Mouse (Mus musculus) limb, embryonic 11.5 days (tissue): ENCODE data around the gene Itga4. TPM values are rescaled to one million over a fixed set of nuclear protein-coding genes. Genes with fewer than 3 reads are reported as not detected.

ENCODE experiments used
- ATAC-seq: fragments of 200-750 bp; cut with Nextera tagmentation; 2 replicates; pipeline ENCODE4 v1.8.0; 2017; ENCODE audit warnings: low read depth; ENCODE audit not compliant: insufficient number of reproducible peaks, low FRiP score, low TSS enrichment
- DNase-seq: peaks from one replicate; pipeline ENCODE4 v3.0.0-alpha.2; 2015; ENCODE audit warnings: low spot score
- H3K27ac ChIP-seq: fragments of 300-500 bp; sonication (generic); replicated peaks from 2 replicates; pipeline ENCODE4 v1.5.1; 2014; ENCODE audit warnings: low read depth, mild to moderate bottlenecking, low read length
- H3K27me3 ChIP-seq: fragments of 300-500 bp; sonication (generic); 2 replicates; pipeline ENCODE4 v1.6.1; 2014; ENCODE audit warnings: mild to moderate bottlenecking, low read length, mixed read lengths; ENCODE audit not compliant: control insufficient read depth, insufficient read depth
- H3K36me3 ChIP-seq: fragments of 300-500 bp; sonication (generic); 2 replicates; pipeline ENCODE4 v1.6.1; 2014; ENCODE audit warnings: mild to moderate bottlenecking, low read length, moderate library complexity, mixed read lengths; ENCODE audit not compliant: control insufficient read depth, insufficient read depth
- H3K4me1 ChIP-seq: fragments of 300-500 bp; sonication (generic); 2 replicates; pipeline ENCODE4 v1.6.1; 2014; ENCODE audit warnings: low read length, mixed read lengths; ENCODE audit not compliant: control insufficient read depth, insufficient read depth
- H3K4me2 ChIP-seq: fragments of 300-500 bp; sonication (generic); 2 replicates; pipeline ENCODE4 v1.6.1; 2014; ENCODE audit warnings: low read depth, mild to moderate bottlenecking, moderate library complexity; ENCODE audit not compliant: severe bottlenecking
- H3K4me3 ChIP-seq: fragments of 300-500 bp; sonication (generic); 2 replicates; pipeline ENCODE4 v1.5.1; 2014; ENCODE audit warnings: low read depth, low read length
- H3K9ac ChIP-seq: fragments of 300-500 bp; sonication (generic); 2 replicates; pipeline ENCODE4 v1.6.1; 2014; ENCODE audit warnings: mild to moderate bottlenecking, low read length
- H3K9me3 ChIP-seq: fragments of 300-500 bp; sonication (generic); 2 replicates; pipeline ENCODE4 v1.6.1; 2016; ENCODE audit warnings: low read length; ENCODE audit not compliant: control insufficient read depth
- WGBS: fragments of 180-500 bp; shearing (Covaris S2); extraction: QIAGEN DNeasy Blood & Tissue Kit; methylation state at CpG from one replicate; pipeline ENCODE4 v1.1.7; 2014; 5-methylcytosine and 5-hydroxymethylcytosine counted together
- polyA plus RNA-seq: library from polyadenylated mRNA; unstranded; fragments of >200 nt; fragmentation: Nextera tagmentation; extraction: Ambion mirVana; gene quantifications from 2 replicates; pipeline ENCODE4 v1.2.1, GENCODE M21; 2014

The Itga4 gene
- polyA plus RNA-seq, 1 experiment from 2014 or later = 7.8 TPM

DNA sequence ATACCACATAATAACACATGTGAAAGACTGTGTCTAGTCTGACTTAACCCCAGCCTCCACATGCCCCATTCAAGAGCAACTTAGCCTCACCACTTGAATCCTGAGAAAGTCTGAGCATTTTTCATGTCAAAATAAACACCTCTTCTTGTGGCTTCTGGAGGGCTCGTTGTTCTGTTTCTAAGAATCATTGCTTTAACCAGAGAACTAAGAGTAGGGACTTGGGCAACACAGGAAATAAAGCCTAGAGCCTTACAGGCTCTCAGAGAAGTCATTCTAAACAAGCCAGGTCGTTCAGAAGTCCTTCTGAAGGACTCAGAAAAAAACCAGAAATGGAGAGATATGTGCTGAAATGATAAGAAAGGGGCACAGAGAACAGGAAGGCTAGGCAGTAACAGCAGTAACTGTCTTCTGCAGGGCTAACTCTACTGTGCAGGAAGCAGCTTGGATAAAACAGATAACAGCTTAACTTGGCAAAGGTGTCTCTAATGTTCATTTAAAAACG lies 14.9 kb downstream of the Itga4 start:
- Histone ChIP-seq H3K27me3 (no peaks in the 10 kb centered on the region), H3K9ac (no peak overlapping the region), H3K9me3 (no peaks in the 10 kb centered on the region), H3K4me3 (no peak overlapping the region), H3K27ac (no peak overlapping the region), H3K4me1 (no peaks in the 10 kb centered on the region), H3K36me3 (no peaks in the 10 kb centered on the region), H3K4me2 (no peak overlapping the region)
- WGBS = 50% methylated on average over 3 of the region's 3 CpGs
- ATAC-seq (no peak), DNase-seq (no peak)

DNA sequence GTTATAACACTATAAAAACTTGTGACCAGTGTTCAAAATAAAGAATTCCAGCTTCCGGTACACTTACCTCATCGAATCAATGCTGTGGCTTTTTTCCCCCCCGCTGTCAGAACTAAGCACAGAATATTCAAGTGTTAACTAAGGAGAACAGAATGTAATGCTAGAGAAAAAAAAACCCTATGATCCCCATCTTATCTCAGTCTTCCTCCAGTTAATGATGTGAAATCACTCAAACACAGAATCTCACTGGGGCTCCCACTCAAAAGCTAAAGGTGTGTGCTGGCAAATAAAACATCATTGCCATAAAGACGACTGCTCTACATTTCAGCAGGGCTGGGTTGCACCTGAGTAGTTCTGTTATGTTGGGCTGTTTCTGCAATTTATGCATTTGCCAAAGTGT lies 16.6 kb downstream of the Itga4 start:
- no peak overlapping the region for H3K9ac ChIP-seq
- 92% methylated on average over 4 of the region's 4 CpGs for WGBS
- DNase-seq (no peak), ATAC-seq (no peak)
- no peaks in the 10 kb centered on the region for H3K4me1 ChIP-seq
- no peaks in the 10 kb centered on the region for H3K36me3 ChIP-seq
- no peak overlapping the region for H3K4me2 ChIP-seq
- H3K27ac ChIP-seq = no peak overlapping the region
- H3K9me3 ChIP-seq = no peaks in the 10 kb centered on the region
- no peak overlapping the region for H3K4me3 ChIP-seq
- no peaks in the 10 kb centered on the region for H3K27me3 ChIP-seq

DNA sequence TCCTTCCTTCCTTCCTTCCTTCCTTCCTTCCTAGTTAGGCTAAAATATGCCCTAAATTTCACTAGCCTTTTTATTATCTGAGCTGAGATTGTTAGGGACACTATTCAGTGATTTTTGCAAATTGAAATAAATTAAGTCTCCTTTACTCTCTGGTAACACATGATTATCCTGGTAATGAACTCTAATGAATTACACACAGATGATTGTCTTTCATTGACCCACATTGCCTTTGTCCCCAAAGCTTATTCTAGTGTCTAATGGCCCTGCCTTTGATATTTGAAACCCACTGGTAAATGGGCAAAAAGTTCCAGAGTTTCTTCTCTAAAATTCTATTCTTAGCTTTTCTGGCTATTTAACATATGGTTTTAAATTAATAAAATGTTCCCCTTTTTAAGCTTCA lies 23.4 kb downstream of the Itga4 start:
- no peaks in the 10 kb centered on the region for H3K9me3 ChIP-seq
- H3K4me2 ChIP-seq = no peak overlapping the region
- no peak overlapping the region for H3K27ac ChIP-seq
- ATAC-seq (no peak), DNase-seq (no peak)
- no peaks in the 10 kb centered on the region for H3K27me3 ChIP-seq
- no peak overlapping the region for H3K4me3 ChIP-seq
- no peaks in the 10 kb centered on the region for H3K36me3 ChIP-seq
- no peaks in the 10 kb centered on the region for H3K4me1 ChIP-seq
- H3K9ac ChIP-seq = no peak overlapping the region

DNA sequence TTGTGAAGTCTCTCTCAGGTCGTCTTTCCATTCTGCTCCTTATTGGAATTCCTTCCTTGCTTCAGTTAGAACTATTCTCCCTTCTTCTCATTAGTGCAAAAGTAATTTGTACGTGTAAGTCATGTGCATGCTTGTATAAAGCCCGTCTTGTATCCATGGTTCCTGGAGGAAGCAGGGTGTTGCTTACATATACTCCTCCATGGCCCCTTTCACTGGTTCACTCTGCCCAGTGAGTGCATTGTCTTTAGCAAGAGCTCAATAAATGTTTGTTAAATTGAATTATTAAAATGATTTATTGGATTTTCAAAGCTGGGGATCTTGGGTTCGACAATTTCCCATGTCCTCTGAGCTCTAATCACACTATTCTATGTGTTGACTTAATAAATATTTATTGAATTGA lies 29.0 kb downstream of the Itga4 start:
- Histone ChIP-seq H3K9ac (no peak overlapping the region), H3K9me3 (no peaks in the 10 kb centered on the region), H3K36me3 (no peaks in the 10 kb centered on the region), H3K27me3 (no peaks in the 10 kb centered on the region), H3K4me1 (no peaks in the 10 kb centered on the region), H3K27ac (no peak overlapping the region), H3K4me3 (no peak overlapping the region), H3K4me2 (no peak overlapping the region)
- WGBS = 87% methylated on average over 4 of the region's 4 CpGs
- DNase-seq = no peak
- ATAC-seq = no peak

DNA sequence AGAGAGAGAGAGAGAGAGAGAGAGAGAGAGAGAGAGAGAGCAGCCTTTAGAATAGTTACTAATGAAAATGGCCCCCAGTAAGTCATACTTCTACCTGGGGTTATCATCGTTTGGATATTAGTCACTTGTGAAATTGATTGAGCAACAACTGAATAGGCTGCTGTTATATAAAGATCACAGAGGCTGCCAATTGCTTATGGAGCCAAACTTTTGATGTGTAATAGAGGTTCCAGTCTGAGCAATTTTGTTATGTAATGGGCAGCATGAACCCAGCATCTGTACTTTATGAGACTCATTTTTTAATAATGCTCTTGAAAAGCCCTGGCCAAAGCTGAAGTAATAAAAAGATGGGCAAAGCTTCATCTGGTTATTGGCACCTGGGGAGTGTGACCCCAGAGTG lies 34.9 kb downstream of the Itga4 start:
- 71% methylated on average over 1 of the region's 1 CpGs for whole genome bisulfite sequencing
- Histone ChIP-seq H3K9me3 (no peaks in the 10 kb centered on the region), H3K4me1 (no peaks in the 10 kb centered on the region), H3K27me3 (no peaks in the 10 kb centered on the region), H3K27ac (no peak overlapping the region), H3K36me3 (no peaks in the 10 kb centered on the region), H3K4me2 (no peak overlapping the region), H3K4me3 (no peak overlapping the region), H3K9ac (no peak overlapping the region)
- ATAC-seq (no peak), DNase-seq (no peak)

DNA sequence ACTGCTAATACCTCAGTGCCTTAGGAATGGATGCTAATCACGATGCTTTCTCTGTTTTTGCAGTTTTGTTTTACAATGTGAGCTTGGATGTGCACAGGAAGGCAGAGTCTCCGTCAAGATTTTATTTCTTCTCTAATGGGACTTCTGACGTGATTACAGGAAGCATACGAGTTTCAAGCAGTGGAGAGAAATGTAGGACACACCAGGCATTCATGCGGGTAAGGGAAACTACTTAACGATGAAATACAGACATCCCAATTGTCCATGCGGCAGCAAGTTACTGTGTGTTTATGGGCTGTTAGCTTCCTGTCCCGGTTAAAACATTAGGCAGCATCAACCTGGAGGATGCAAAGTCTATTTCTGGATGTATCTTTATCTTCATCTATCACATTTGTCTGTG lies 36.7 kb downstream of the Itga4 start:
- DNase-seq (peak; percentile 25), ATAC-seq (no peak)
- H3K9me3 ChIP-seq = no peaks in the 10 kb centered on the region
- H3K27me3 ChIP-seq = no peaks in the 10 kb centered on the region
- no peak overlapping the region for H3K9ac ChIP-seq
- WGBS = 18% methylated on average over 8 of the region's 8 CpGs
- H3K4me1 ChIP-seq = no peaks in the 10 kb centered on the region
- no peak overlapping the region for H3K4me3 ChIP-seq
- H3K27ac ChIP-seq = no peak overlapping the region
- H3K4me2 ChIP-seq = no peak overlapping the region
- H3K36me3 ChIP-seq = no peaks in the 10 kb centered on the region

DNA sequence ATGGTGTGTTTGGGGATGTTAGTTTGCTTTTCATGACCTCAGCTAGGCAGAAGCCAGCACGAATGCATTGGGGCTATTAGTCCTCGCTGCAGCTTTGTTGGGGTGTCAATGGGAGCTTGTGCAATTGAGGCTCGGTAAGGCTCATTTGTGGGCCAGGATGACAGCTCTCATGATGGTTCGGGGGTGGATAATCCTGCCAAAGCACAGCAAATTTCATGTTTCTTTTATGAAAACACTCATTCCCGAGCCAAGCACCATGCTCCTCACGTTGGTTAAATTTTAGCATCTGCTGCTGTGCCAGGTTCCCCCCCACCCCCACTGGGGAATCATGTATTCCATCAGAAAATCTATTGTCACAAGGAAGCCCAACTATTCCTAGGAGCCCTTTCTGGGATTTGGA lies 37.2 kb downstream of the Itga4 start:
- H3K4me2 ChIP-seq = no peak overlapping the region
- no peak overlapping the region for H3K27ac ChIP-seq
- no peaks in the 10 kb centered on the region for H3K36me3 ChIP-seq
- DNase-seq = no peak
- H3K4me3 ChIP-seq = no peak overlapping the region
- 80% methylated on average over 6 of the region's 6 CpGs for WGBS
- no peak overlapping the region for H3K9ac ChIP-seq
- ATAC-seq = no peak
- no peaks in the 10 kb centered on the region for H3K4me1 ChIP-seq
- no peaks in the 10 kb centered on the region for H3K9me3 ChIP-seq
- no peaks in the 10 kb centered on the region for H3K27me3 ChIP-seq

DNA sequence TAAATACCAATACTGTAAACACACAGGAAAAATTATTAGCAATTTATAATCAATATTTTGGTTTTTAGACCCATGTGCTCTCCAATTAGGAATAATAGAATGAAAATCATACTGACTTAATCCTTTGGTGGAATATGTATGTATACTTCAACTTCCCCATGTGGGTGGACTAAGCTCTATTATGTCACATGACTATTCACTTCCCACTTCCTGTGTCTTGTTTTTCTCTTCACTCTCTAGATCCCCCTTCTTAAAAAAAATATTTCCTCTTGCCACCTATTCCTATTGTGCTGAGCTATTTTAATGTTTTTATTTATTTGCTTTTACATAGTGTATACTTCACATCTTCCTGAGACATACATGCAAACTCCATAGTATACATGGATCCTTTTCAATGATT lies 47.2 kb downstream of the Itga4 start:
- ATAC-seq (no peak), DNase-seq (no peak)
- Histone ChIP-seq H3K27me3 (no peaks in the 10 kb centered on the region), H3K27ac (no peak overlapping the region), H3K4me3 (no peak overlapping the region), H3K4me1 (no peaks in the 10 kb centered on the region), H3K9me3 (no peaks in the 10 kb centered on the region), H3K36me3 (no peaks in the 10 kb centered on the region), H3K9ac (no peak overlapping the region), H3K4me2 (no peak overlapping the region)

DNA sequence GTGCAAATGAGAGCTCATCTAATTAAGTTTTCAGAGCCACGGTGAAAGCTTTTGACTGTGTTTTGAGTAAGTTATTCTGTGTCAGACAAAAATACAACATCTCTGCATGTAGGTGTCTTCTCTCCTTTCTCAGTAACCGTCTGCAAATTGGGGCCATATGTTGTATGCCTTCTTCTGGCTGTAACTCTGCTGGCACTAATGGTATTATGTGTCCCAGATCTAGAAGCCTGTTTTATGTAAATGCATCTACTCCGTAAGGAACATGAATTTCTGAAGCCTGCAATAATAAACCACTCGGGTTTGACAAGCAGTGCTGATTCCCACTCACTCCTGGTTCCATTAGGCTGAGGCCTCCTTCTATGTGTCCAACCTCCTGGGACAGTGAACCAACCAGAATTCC lies 52.3 kb downstream of the Itga4 start:
- ATAC-seq (no peak), DNase-seq (no peak)
- Histone ChIP-seq H3K9me3 (no peaks in the 10 kb centered on the region), H3K4me1 (no peaks in the 10 kb centered on the region), H3K27me3 (no peaks in the 10 kb centered on the region), H3K4me3 (no peak overlapping the region), H3K4me2 (no peak overlapping the region), H3K36me3 (no peaks in the 10 kb centered on the region), H3K27ac (no peak overlapping the region), H3K9ac (no peak overlapping the region)
- WGBS = 63% methylated on average over 4 of the region's 4 CpGs
